ENCODE assay signal across 8 mouse cellular contexts in the genomic region with DNA sequence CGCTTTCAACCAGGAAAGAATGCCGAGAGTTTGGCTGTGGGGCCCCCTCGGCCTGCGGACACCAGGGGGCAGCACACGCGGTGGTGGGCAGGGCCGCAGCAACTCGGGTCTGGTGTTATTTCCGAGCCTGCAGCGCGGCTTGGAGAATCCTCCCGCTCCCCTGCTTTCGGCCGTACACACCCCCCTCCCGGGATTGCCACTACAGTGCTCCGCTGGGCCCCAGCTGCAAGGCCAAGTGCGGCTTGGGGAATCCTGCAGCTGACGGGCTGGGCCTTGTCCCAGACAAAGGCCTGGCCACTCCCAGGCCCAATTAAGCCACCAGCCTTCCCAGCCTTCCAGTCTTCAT. TPM values are rescaled to one million over a fixed set of nuclear protein-coding genes. Genes with fewer than 3 reads are reported as not detected.
DNase-seq lines count a peak whose midpoint lies in the region; ATAC-seq lines count a peak whose summit lies in the region.

No protein-coding gene starts in this region.

- peak; percentile 67 for DNase-seq in right cerebral cortex, postnatal 4 days
- DNase-seq in right cerebral cortex, postnatal 36 days (ENCODE audit: low spot score in 2 of 2): no peak
- peak; percentile 88 for DNase-seq in embryo, embryonic 9.5 days (ENCODE audit: extremely low spot score)
- peak; percentile 73 for DNase-seq in heart, adult 8-10 months (ENCODE audit: low spot score)
- DNase-seq in kidney, adult 8-10 months: peak; percentile 77 to 79
- DNase-seq in lung, postnatal 10 days: peak; percentile 93
- peak; percentile 97 for DNase-seq in retina, embryonic 14.5 days (ENCODE audit: low spot score)

- no peak for ATAC-seq in activated CD4-positive, CD25-positive, alpha-beta regulatory T cell, adult 4 months

RNA-seq across cellular contexts. Expression of gene Gm11444, which starts 6.8 kb away (rescaled TPM):
- total RNA-seq in heart, adult 8-10 months (2022): not detected
- polyA plus RNA-seq in activated CD4-positive, CD25-positive, alpha-beta regulatory T cell, adult 4 months (2017; shearing (Covaris generic)): 1 to 10 TPM in 1 of 2 experiments, not detected in 1; 1.0 TPM

RNA-seq across cellular contexts. Expression of gene Tbx2, which starts 11.0 kb away (rescaled TPM):
- 1 to 10 TPM; 4.1 to 6.6 (median 4.7) TPM for total RNA-seq in heart, adult 8-10 months (2022)
- polyA plus RNA-seq in activated CD4-positive, CD25-positive, alpha-beta regulatory T cell, adult 4 months (2017; shearing (Covaris generic)): under 1 TPM in 1 of 2 experiments, not detected in 1; 0.13 TPM

RNA-seq across cellular contexts. Expression of gene Tbx4, which starts 42.9 kb away (rescaled TPM):
- not detected for total RNA-seq in heart, adult 8-10 months (2022)
- not detected for polyA plus RNA-seq in activated CD4-positive, CD25-positive, alpha-beta regulatory T cell, adult 4 months (2017; shearing (Covaris generic))

Comparison
In these comparisons a context has a peak if more than half of its experiments do, and no peak if none do; other contexts are left out.
1. DNase-seq: peak in right cerebral cortex, postnatal 4 days (single experiment), embryo, embryonic 9.5 days (single experiment), heart, adult 8-10 months (single experiment), kidney, adult 8-10 months (2 of 2), lung, postnatal 10 days (single experiment) and retina, embryonic 14.5 days (single experiment); none in right cerebral cortex, postnatal 36 days (0 of 2).